Mouse (Mus musculus): ENCODE results near the gene Ptk6.

DNA sequence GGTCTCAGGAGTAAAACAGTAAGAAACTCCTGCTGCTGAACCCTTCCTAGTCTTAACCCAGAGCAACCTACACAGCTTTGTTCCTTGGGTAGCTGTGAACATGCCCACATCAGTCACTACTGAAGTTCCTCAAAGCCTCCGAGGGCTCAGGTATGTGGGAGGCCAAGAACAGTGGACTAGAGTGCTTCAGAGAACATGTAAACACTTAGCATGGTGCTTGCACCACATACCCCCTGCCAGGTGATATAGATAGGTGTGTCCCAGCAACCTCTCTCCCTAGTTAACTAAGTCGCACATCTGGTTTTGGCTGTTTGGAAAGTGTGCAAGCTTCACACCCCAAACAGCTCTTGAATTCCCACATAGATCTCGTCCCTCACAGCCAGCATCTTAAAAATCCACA, 983 bp downstream of the Ptk6 start:
- TF ChIP-seq CTCF (IDR thresholded peaks at IDR 0.05; ENCODE audit: low read depth, low read length): no peak
- no peak for TF ChIP-seq GATA2 (IDR thresholded peaks at IDR 0.05; ENCODE audit: borderline replicate concordance, low read depth, low read length)

Measured in G1E (cell line).